ENCODE assay signal across 8 mouse cellular contexts in genomic region chr1:40790324-40791141, GRCm38 (mm10). TPM values are rescaled to one million over a fixed set of nuclear protein-coding genes. Genes with fewer than 3 reads are reported as not detected.
DNase-seq lines count a peak whose midpoint lies in the region; ATAC-seq and TF ChIP-seq lines count a peak whose summit lies in the region.

Gene Mfsd9, minus strand, starts transcription at chr1:40790687.

- TF ChIP-seq CTCF in lung, postnatal 0 days (IDR thresholded peaks at IDR 0.05), result no peak

- H3K9me3 ChIP-seq in hindbrain, embryonic 11.5 days (ENCODE audit: control insufficient read depth, low read length), result no peaks in the 10 kb centered on the region
- no peaks in the 10 kb centered on the region for H3K9me3 ChIP-seq in lung, postnatal 0 days (ENCODE audit: low read length)

- no peaks in the 10 kb centered on the region for H3K4me1 ChIP-seq in hindbrain, embryonic 11.5 days (replicated peaks; ENCODE audit: control insufficient read depth, insufficient read depth, low read length)
- peaks cover 3% of the 10 kb centered on the region; the same call in 1 of the 2 replicates for H3K4me1 ChIP-seq in lung, postnatal 0 days (ENCODE audit: insufficient read depth, low read depth, low read length)

- DNase-seq in NIH3T3 (ENCODE audit: low read depth), result peak; percentile 95
- DNase-seq in cerebellum, adult 9-11 months, result peak; percentile 68
- DNase-seq in frontal cortex, adult 2 months (ENCODE audit: extremely low spot score in 1 of 2, low spot score in 1 of 2), result peak; percentile 58 to 91
- DNase-seq in hindbrain, embryonic 11.5 days (ENCODE audit: low spot score), result peak; percentile 95
- DNase-seq in layer of hippocampus, postnatal 10 days (ENCODE audit: low spot score in 2 of 2), result peak; percentile 95 to 96
- peak; percentile 86 for DNase-seq in lung, postnatal 0 days (ENCODE audit: low spot score)
- peak; percentile 93 for DNase-seq in ovary, postnatal 10 days (ENCODE audit: low spot score)
- DNase-seq in thymus, postnatal 0 days (ENCODE audit: low spot score), result peak; percentile 90

- H3K27ac ChIP-seq in hindbrain, embryonic 11.5 days (ENCODE audit: low read depth, low read length), result no peak within 1 kb of the TSS
- no peak within 1 kb of the TSS for H3K27ac ChIP-seq in lung, postnatal 0 days (ENCODE audit: low read length)

- no peaks in the 10 kb centered on the region for H3K27me3 ChIP-seq in hindbrain, embryonic 11.5 days (ENCODE audit: control insufficient read depth, insufficient read depth, low read length)
- no peaks in the 10 kb centered on the region for H3K27me3 ChIP-seq in lung, postnatal 0 days (replicated peaks; ENCODE audit: insufficient read depth, low read length)

- H3K9ac ChIP-seq in hindbrain, embryonic 11.5 days (ENCODE audit: low read depth, low read length), result peak within 1 kb of the TSS; percentile 60
- H3K9ac ChIP-seq in lung, postnatal 0 days (replicated peaks; ENCODE audit: low read depth), result peak within 1 kb of the TSS; percentile 9

- peak; percentile 97 for ATAC-seq in hindbrain, embryonic 11.5 days (ENCODE audit: low FRiP score)
- ATAC-seq in lung, postnatal 0 days, result peak; percentile 97

- peak within 1 kb of the TSS; percentile 71 for H3K4me2 ChIP-seq in hindbrain, embryonic 11.5 days (replicated peaks; ENCODE audit: low read depth, low read length)
- peak within 1 kb of the TSS; percentile 59 for H3K4me2 ChIP-seq in lung, postnatal 0 days (replicated peaks; ENCODE audit: low read depth, low read length)

- 5% methylated on average over 38 of the region's 38 CpGs for WGBS in hindbrain, embryonic 11.5 days
- WGBS in lung, postnatal 0 days, result 3% methylated on average over 38 of the region's 38 CpGs

- no peaks in the 10 kb centered on the region for H3K36me3 ChIP-seq in hindbrain, embryonic 11.5 days (ENCODE audit: control insufficient read depth, insufficient read depth, low read length)
- no peaks in the 10 kb centered on the region for H3K36me3 ChIP-seq in lung, postnatal 0 days (ENCODE audit: insufficient read depth, low read length)

- no peak for TF ChIP-seq EP300 in lung, postnatal 0 days (IDR thresholded peaks at IDR 0.05)

- H3K4me3 ChIP-seq in hindbrain, embryonic 11.5 days (ENCODE audit: low read depth, low read length), result peak within 1 kb of the TSS; percentile 60
- H3K4me3 ChIP-seq in lung, postnatal 0 days (ENCODE audit: low read depth, low read length), result peak within 1 kb of the TSS; percentile 56

RNA-seq across cellular contexts. Expression of gene Mfsd9, which starts in this region (rescaled TPM):
- 2.9 and 3.0 TPM in 2 replicates for polyA plus RNA-seq in frontal cortex, adult 2 months (2012; rRNA removed)
- 3.2 and 4.3 TPM in 2 replicates for polyA plus RNA-seq in hindbrain, embryonic 11.5 days (2014; fragmentation: Nextera tagmentation; extraction: Ambion mirVana)
- total RNA-seq in layer of hippocampus, postnatal 10 days (2021), result 1 to 10 TPM; 7.8 to 9.2 TPM
- 2.4 and 3.0 TPM in 2 replicates for polyA plus RNA-seq in lung, postnatal 0 days (2015; fragmentation: Nextera tagmentation; extraction: Ambion mirVana)
- polyA plus RNA-seq in thymus, postnatal 0 days (2015; fragmentation: Nextera tagmentation; extraction: Ambion mirVana), result 1.5 and 1.6 TPM in 2 replicates
